Mouse (Mus musculus) CH12.LX (cell line): ENCODE results near the gene Cnp. TPM values are rescaled to one million over a fixed set of nuclear protein-coding genes. Genes with fewer than 3 reads are reported as not detected.

Experiments
- DNase-seq: peaks from one replicate; pipeline ENCODE4 v3.0.0-alpha.2; 2013; ENCODE audit errors: extremely low read depth
- H3K27ac ChIP-seq: 2 replicates; pipeline ENCODE4 v1.5.1; 2012; ENCODE audit warnings: low read depth, mild to moderate bottlenecking, control low read depth, moderate library complexity; ENCODE audit not compliant: insufficient read depth
- H3K27me3 ChIP-seq: replicated peaks from 2 replicates; pipeline ENCODE3; 2012; ENCODE audit warnings: inconsistent platforms
- H3K36me3 ChIP-seq, 2 experiments: replicated peaks in 1 of 2; 2 replicates each; pipeline versions ENCODE3 to v1.6.1; 2012; ENCODE audit warnings: inconsistent platforms in 1 of 2, low read length in 1 of 2, mild to moderate bottlenecking in 1 of 2, mixed read lengths in 1 of 2, moderate library complexity in 1 of 2; ENCODE audit not compliant: control insufficient read depth in 1 of 2, insufficient read depth in 1 of 2
- H3K4me1 ChIP-seq, 2 experiments: 2 replicates each; pipeline ENCODE4 v1.6.1; 2012; ENCODE audit warnings: inconsistent platforms in 1 of 2, moderate library complexity in 1 of 2; ENCODE audit not compliant: insufficient read depth in 2 of 2, control insufficient read depth in 1 of 2
- H3K4me2 ChIP-seq: 2 replicates; pipeline ENCODE4 v1.6.1; 2012; ENCODE audit warnings: low read depth, mild to moderate bottlenecking, control low read depth; ENCODE audit not compliant: poor library complexity, insufficient read depth, severe bottlenecking
- H3K4me3 ChIP-seq, 3 experiments: fragments of 150-350 bp in 1 of 3; sonication (generic) in 1 of 3; replicated peaks in 1 of 3; 2 replicates each; pipeline versions ENCODE3 to v1.5.1; 2011 to 2012; ENCODE audit warnings: low read depth in 2 of 3, low read length in 2 of 3, mild to moderate bottlenecking in 2 of 3, moderate library complexity in 2 of 3, control low read depth in 1 of 3, improper control_type of control experiment in 1 of 3, inconsistent platforms in 1 of 3, mixed read lengths in 1 of 3; ENCODE audit not compliant: poor library complexity in 1 of 3
- H3K79me2 ChIP-seq: replicated peaks from 2 replicates; pipeline ENCODE4 v1.6.1; 2012; ENCODE audit warnings: mild to moderate bottlenecking, moderate library complexity; ENCODE audit not compliant: control insufficient read depth, poor library complexity, insufficient read depth, severe bottlenecking; ENCODE audit errors: extremely low read depth
- H3K9ac ChIP-seq: 2 replicates; pipeline ENCODE4 v1.6.1; 2012; ENCODE audit warnings: low read depth, mild to moderate bottlenecking, control low read depth, moderate library complexity; ENCODE audit not compliant: insufficient read depth
- H3K9me3 ChIP-seq: replicated peaks from 2 replicates; pipeline ENCODE3; 2012; ENCODE audit warnings: low read length, inconsistent platforms, mixed read lengths
- BHLHE40 ChIP-seq: IDR thresholded peaks from 2 replicates; pipeline ENCODE4 v1.6.1; 2011; ENCODE audit warnings: mild to moderate bottlenecking, low read depth, low read length, improper control_type of control experiment
- CHD1 ChIP-seq: IDR thresholded peaks from 2 replicates; pipeline ENCODE4 v1.6.1; 2012; ENCODE audit warnings: low read depth, low read length, improper control_type of control experiment, inconsistent platforms
- EP300 ChIP-seq: IDR thresholded peaks from 2 replicates; pipeline ENCODE4 v1.6.1; 2011; ENCODE audit warnings: low read length, improper control_type of control experiment
- ETS1 ChIP-seq: conservative IDR thresholded peaks from 2 replicates; pipeline ENCODE4 v1.6.1; 2012; ENCODE audit warnings: low read depth, mild to moderate bottlenecking, inconsistent platforms, low read length, improper control_type of control experiment, moderate library complexity
- GABPA ChIP-seq: IDR thresholded peaks from 2 replicates; pipeline ENCODE4 v1.6.1; 2012; ENCODE audit warnings: low read depth, low read length, improper control_type of control experiment, inconsistent platforms; ENCODE audit not compliant: insufficient replicate concordance
- JUN ChIP-seq: IDR thresholded peaks from 2 replicates; pipeline ENCODE4 v1.6.1; 2011; ENCODE audit warnings: low read depth, mild to moderate bottlenecking, low read length, improper control_type of control experiment, moderate library complexity; ENCODE audit not compliant: insufficient read depth
- JUND ChIP-seq: conservative IDR thresholded peaks from 2 replicates; pipeline ENCODE4 v1.6.1; 2011; ENCODE audit warnings: low read depth, low read length, improper control_type of control experiment
- KAT2A ChIP-seq: IDR thresholded peaks from 2 replicates; pipeline ENCODE4 v1.6.1; 2012; ENCODE audit warnings: low read length, improper control_type of control experiment, inconsistent platforms; ENCODE audit not compliant: insufficient replicate concordance
- MAFK ChIP-seq: IDR thresholded peaks from 2 replicates; pipeline ENCODE4 v1.6.1; 2011; ENCODE audit warnings: low read length, improper control_type of control experiment; ENCODE audit not compliant: insufficient replicate concordance
- MAX ChIP-seq: IDR thresholded peaks from 2 replicates; pipeline ENCODE4 v1.6.1; 2011; ENCODE audit warnings: low read length, improper control_type of control experiment
- MEF2A ChIP-seq: IDR thresholded peaks from 2 replicates; pipeline ENCODE4 v1.6.1; 2014; ENCODE audit warnings: low read depth, mild to moderate bottlenecking, inconsistent platforms, low read length, improper control_type of control experiment, borderline replicate concordance
- MXI1 ChIP-seq: IDR thresholded peaks from 2 replicates; pipeline ENCODE4 v1.6.1; 2011; ENCODE audit warnings: mild to moderate bottlenecking, low read depth, low read length, improper control_type of control experiment
- MYC ChIP-seq: IDR thresholded peaks from 2 replicates; pipeline ENCODE4 v1.6.1; 2011; ENCODE audit warnings: low read depth, mild to moderate bottlenecking, improper control_type of control experiment, low read length
- NRF1 ChIP-seq: IDR thresholded peaks from 2 replicates; pipeline ENCODE4 v1.6.1; 2014; ENCODE audit warnings: low read depth, mild to moderate bottlenecking, inconsistent platforms, low read length, improper control_type of control experiment, moderate library complexity
- PAX5 ChIP-seq: IDR thresholded peaks from 2 replicates; pipeline ENCODE4 v1.6.1; 2012; ENCODE audit warnings: low read length, inconsistent platforms, mixed read lengths
- POLR2A ChIP-seq: IDR thresholded peaks from 2 replicates; pipeline ENCODE4 v1.6.1; 2011; ENCODE audit warnings: low read depth, mild to moderate bottlenecking, improper control_type of control experiment, low read length
- RCOR1 ChIP-seq: conservative IDR thresholded peaks from 2 replicates; pipeline ENCODE4 v1.6.1; 2012; ENCODE audit warnings: low read depth, mild to moderate bottlenecking, inconsistent platforms, low read length, improper control_type of control experiment
- TBP ChIP-seq: conservative IDR thresholded peaks from 2 replicates; pipeline ENCODE4 v1.6.1; 2011; ENCODE audit warnings: low read depth, low read length, improper control_type of control experiment
- TCF12 ChIP-seq: IDR thresholded peaks from 2 replicates; pipeline ENCODE4 v1.6.1; 2014; ENCODE audit warnings: low read depth, mild to moderate bottlenecking, inconsistent platforms, low read length, improper control_type of control experiment
- UBTF ChIP-seq: IDR thresholded peaks from 2 replicates; pipeline ENCODE4 v1.6.1; 2012; ENCODE audit warnings: low read depth, mild to moderate bottlenecking, inconsistent platforms, low read length, improper control_type of control experiment, moderate library complexity
- USF1 ChIP-seq: IDR thresholded peaks from 2 replicates; pipeline ENCODE4 v1.6.1; 2014; ENCODE audit warnings: low read depth, mild to moderate bottlenecking, inconsistent platforms, low read length, improper control_type of control experiment
- USF2 ChIP-seq: conservative IDR thresholded peaks from 2 replicates; pipeline ENCODE4 v1.6.1; 2011; ENCODE audit warnings: low read depth, low read length, improper control_type of control experiment
- ZMIZ1 ChIP-seq: IDR thresholded peaks from 2 replicates; pipeline ENCODE4 v1.6.1; 2012; ENCODE audit warnings: low read depth, mild to moderate bottlenecking, inconsistent platforms, low read length, improper control_type of control experiment
- dilution Hi-C: fragments of 300-500 bp; cut with MboI; formaldehyde crosslinking; loops from 2 replicates; pipeline ENCODE4 v1.14.3; 2020; ENCODE audit warnings: low sequenced_read_pairs; ENCODE audit not compliant: extremely low pct_unique_long_range_greater_than_20kb, extremely low pct_ligation_motif_present
- in situ Hi-C: fragments of 300-500 bp; cut with MboI; formaldehyde crosslinking; loops from 3 replicates; pipeline ENCODE4 v1.14.3; 2019; ENCODE audit warnings: low sequenced_read_pairs, low pct_ligation_motif_present, low pct_unique_long_range_greater_than_20kb, mixed read lengths
- polyA plus RNA-seq: library from polyadenylated mRNA; unstranded; fragments of >175 nt; gene quantifications from 2 replicates; pipeline ENCODE4 v1.2.1, GENCODE M21; 2012; ENCODE audit warnings: low read depth; ENCODE audit not compliant: insufficient read length
- total RNA-seq, 2 experiments: library from RNA; depleted of rRNA; stranded (reverse); fragments of 300-350 nt in 1 of 2; fragments of >200 nt in 1 of 2; gene quantifications; 2 replicates each; pipeline ENCODE4 v1.2.3; 2012 to 2014

Cnp gene
- total and polyA plus RNA-seq, 3 experiments = 77.7 to 87.8 (median 80.2) TPM

DNA sequence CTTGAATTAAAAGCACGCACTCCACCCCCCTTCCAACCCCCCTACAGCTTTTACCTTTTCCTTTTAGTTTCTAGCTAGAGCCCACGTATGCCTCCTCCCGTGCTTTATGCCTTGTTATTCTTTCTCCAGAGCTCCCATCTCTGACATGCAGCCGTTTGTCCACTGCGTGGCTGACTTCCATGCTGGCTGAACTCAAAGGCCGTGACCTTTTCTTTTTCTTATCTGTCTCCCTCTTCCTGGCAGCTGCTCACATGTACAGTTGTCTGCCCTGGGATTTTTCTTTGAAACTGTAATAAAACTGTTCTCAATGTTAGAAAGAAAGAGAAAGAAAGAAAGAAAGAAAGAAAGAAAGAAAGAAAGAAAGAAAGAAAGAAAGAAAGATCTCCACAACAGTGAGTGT is 33.7 kb upstream of the Cnp start:
- in situ Hi-C loops = no loop called here

GRCm38 (mm10) chr11:100541577-100541976 is 33.1 kb upstream of the Cnp start:
- no peak overlapping the region for H3K4me3 ChIP-seq
- dilution Hi-C loops (no loop called here), in situ Hi-C loops (no loop called here)
- no peak overlapping the region for H3K4me2 ChIP-seq
- H3K4me1 ChIP-seq = peaks cover 19 to 23% of the 10 kb centered on the region in 2 experiments
- no peak overlapping the region for H3K9ac ChIP-seq
- no peak overlapping the region for H3K27ac ChIP-seq
- H3K36me3 ChIP-seq = no peaks in the 10 kb centered on the region
- no peaks in the 10 kb centered on the region for H3K9me3 ChIP-seq
- peaks cover 21% of the 10 kb centered on the region for H3K27me3 ChIP-seq
- no peak for DNase-seq
- no peak for TF ChIP-seq JUN
- no peak for TF ChIP-seq MEF2A
- no peaks in the 10 kb centered on the region for H3K79me2 ChIP-seq

More for the DNA sequence above, 33.7 kb upstream of the Cnp start:
- no peak overlapping the region for H3K4me2 ChIP-seq
- no peak overlapping the region for H3K27ac ChIP-seq
- H3K9ac ChIP-seq = no peak overlapping the region
- H3K9me3 ChIP-seq = no peaks in the 10 kb centered on the region
- H3K4me1 ChIP-seq = peaks cover 14 to 18% of the 10 kb centered on the region in 2 experiments
- no peaks in the 10 kb centered on the region for H3K79me2 ChIP-seq
- no peaks in the 10 kb centered on the region for H3K36me3 ChIP-seq
- H3K27me3 ChIP-seq = peaks cover 21% of the 10 kb centered on the region
- H3K4me3 ChIP-seq = no peak overlapping the region
- TF ChIP-seq MEF2A = no peak
- no peak for TF ChIP-seq PAX5
- TF ChIP-seq EP300 = no peak
- no peak for TF ChIP-seq MAFK
- no peak for TF ChIP-seq MXI1
- no peak for TF ChIP-seq MAX
- no peak for TF ChIP-seq GABPA
- no peak for TF ChIP-seq USF1
- DNase-seq = no peak
- dilution Hi-C loops = no loop called here

- Histone ChIP-seq H3K27me3 (peaks cover 6% of the 10 kb centered on the region), H3K9me3 (no peaks in the 10 kb centered on the region), H3K27ac (peak within 1 kb of the TSS; percentile 96), H3K9ac (peak within 1 kb of the TSS; percentile 62), H3K4me3 (peak within 1 kb of the TSS; percentile 51 to 66 (median 58)), H3K36me3 (no peaks in the 10 kb centered on the region), H3K4me1 (peaks cover 21 to 39% of the 10 kb centered on the region in 2 experiments), H3K79me2 (no peaks in the 10 kb centered on the region), H3K4me2 (peak within 1 kb of the TSS; percentile 85)
- peak; percentile 98 for DNase-seq
- in situ Hi-C loops = no loop called here
- dilution Hi-C loops = no loop called here
- TF ChIP-seq UBTF = no peak
- TF ChIP-seq JUND = peak; percentile 97
- TF ChIP-seq NRF1 = peak; percentile 89
- peak; percentile 92 for TF ChIP-seq MAX
- peak; percentile 86 for TF ChIP-seq MYC
- TF ChIP-seq RCOR1 = peak; percentile 93
- no peak for TF ChIP-seq USF1
- TF ChIP-seq EP300 = peak; percentile 99
- peak; percentile 97 for TF ChIP-seq ZMIZ1
- no peak for TF ChIP-seq USF2
- peak; percentile 92 for TF ChIP-seq MEF2A
- peak; percentile 49; the same call in 1 of the 2 replicates for TF ChIP-seq KAT2A
- peak; percentile 40 for TF ChIP-seq TBP
- TF ChIP-seq CHD1 = peak; percentile 20; the same call in 1 of the 2 replicates
- peak; percentile 95 for TF ChIP-seq BHLHE40
- TF ChIP-seq ETS1 = peak; percentile 98
- peak; percentile 98 for TF ChIP-seq JUN
- peak; percentile 98 for TF ChIP-seq POLR2A
- TF ChIP-seq TCF12 = peak; percentile 79
Measured at GRCm38 (mm10) chr11:100544832-100545745, 29.6 kb upstream of the Cnp start, which contains the start of gene Ttc25. Gene Ttc25 (plus strand): TSS chr11:100545607.
